Mouse (Mus musculus): Measurements from ENCODE around the gene Atp11b. TPM values are rescaled to one million over a fixed set of nuclear protein-coding genes. Genes with fewer than 3 reads are reported as not detected.

Atp11b gene
- polyA plus RNA-seq, 1 experiment from 2014 or later, result 30.8 TPM

DNA sequence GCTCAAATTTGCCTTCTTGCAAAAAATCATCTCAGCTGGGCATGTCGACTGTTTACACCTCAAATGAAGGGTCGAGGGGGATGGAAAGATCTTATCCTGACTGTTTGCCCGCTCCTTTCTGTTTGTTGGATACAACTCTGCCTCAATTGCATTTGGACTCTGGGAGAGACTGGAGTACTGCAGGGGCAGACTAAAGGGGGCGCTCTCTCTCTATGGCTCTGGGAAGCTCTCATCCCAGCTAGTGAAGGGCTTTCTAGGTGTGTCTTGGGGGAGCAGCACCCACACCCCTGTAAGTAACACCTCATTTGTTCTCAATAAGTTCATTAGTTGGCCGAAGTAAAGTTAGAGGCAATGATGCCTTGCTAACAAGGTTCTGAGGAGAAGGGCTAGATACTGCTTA lies 3.6 kb upstream of the Atp11b start:
- DNase-seq (ENCODE audit: low spot score) (no peak), ATAC-seq (ENCODE audit: low FRiP score, low TSS enrichment) (no peak)
- Histone ChIP-seq H3K9ac (ENCODE audit: low read length) (no peak overlapping the region), H3K4me3 (ENCODE audit: low read depth, low read length) (no peak overlapping the region), H3K9me3 (ENCODE audit: control insufficient read depth, low read length) (no peaks in the 10 kb centered on the region), H3K4me1 (replicated peaks; ENCODE audit: control insufficient read depth, insufficient read depth) (no peaks in the 10 kb centered on the region), H3K27ac (replicated peaks) (no peak overlapping the region), H3K36me3 (ENCODE audit: control insufficient read depth, insufficient read depth, low read length) (no peaks in the 10 kb centered on the region), H3K4me2 (replicated peaks; ENCODE audit: low read depth) (no peak overlapping the region), H3K27me3 (ENCODE audit: control insufficient read depth, insufficient read depth, low read length) (no peaks in the 10 kb centered on the region)
- TF ChIP-seq CTCF (IDR thresholded peaks at IDR 0.05; ENCODE audit: low read depth) (peak; percentile 59), EP300 (optimal IDR thresholded peaks at IDR 0.05) (no peak)
- WGBS, result 48% methylated on average over 5 of the region's 5 CpGs

DNA sequence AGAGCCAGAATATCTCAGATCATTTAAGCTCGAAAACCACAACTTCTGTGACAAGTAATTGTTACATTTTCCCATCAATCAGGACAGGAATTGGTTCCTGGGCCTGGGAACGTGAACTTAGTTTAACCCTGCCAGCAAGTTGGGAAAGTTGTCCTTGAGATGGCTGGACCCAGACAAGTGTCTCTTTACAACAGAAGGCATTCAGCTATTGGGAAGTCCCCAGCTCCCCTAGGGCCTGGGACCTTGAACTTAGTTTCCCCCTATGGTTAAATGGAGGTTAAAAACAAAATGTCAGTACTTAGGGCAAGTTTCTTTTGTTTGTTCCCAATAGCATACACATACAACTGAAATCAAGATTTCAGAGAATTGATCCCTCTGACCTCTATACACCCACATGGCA lies 2.2 kb upstream of the Atp11b start:
- Histone ChIP-seq H3K4me1 (replicated peaks; ENCODE audit: control insufficient read depth, insufficient read depth) (no peaks in the 10 kb centered on the region), H3K9ac (ENCODE audit: low read length) (no peak overlapping the region), H3K36me3 (ENCODE audit: control insufficient read depth, insufficient read depth, low read length) (no peaks in the 10 kb centered on the region), H3K4me2 (replicated peaks; ENCODE audit: low read depth) (no peak overlapping the region), H3K9me3 (ENCODE audit: control insufficient read depth, low read length) (no peaks in the 10 kb centered on the region), H3K4me3 (ENCODE audit: low read depth, low read length) (no peak overlapping the region), H3K27ac (replicated peaks) (no peak overlapping the region), H3K27me3 (ENCODE audit: control insufficient read depth, insufficient read depth, low read length) (no peaks in the 10 kb centered on the region)
- DNase-seq (ENCODE audit: low spot score) (no peak), ATAC-seq (ENCODE audit: low FRiP score, low TSS enrichment) (no peak)
- 32% methylated on average over 2 of the region's 2 CpGs for whole genome bisulfite sequencing
- TF ChIP-seq CTCF (IDR thresholded peaks at IDR 0.05; ENCODE audit: low read depth), result no peak

DNA sequence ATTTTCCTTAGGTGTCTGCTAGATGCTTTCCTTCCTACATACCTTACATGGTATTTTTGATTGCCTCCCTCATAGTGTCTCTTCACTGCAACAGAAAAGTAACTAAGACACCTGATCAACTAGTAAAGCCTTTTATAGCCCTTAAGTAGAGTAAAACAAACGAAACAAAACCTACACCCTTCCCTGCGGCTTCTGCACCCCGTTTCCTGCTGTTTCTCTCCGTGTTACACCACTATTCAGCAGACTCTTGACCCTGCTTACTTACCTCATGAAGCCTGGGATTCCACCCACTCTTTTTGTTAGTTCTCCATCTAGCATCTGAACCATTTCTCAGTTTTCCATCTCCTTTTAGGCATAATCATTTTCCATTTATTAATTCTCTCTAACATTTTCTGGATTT lies 8.8 kb downstream of the Atp11b start:
- no peak for ATAC-seq (ENCODE audit: low FRiP score, low TSS enrichment)
- whole genome bisulfite sequencing, result 48% methylated on average over 4 of the region's 4 CpGs

DNA sequence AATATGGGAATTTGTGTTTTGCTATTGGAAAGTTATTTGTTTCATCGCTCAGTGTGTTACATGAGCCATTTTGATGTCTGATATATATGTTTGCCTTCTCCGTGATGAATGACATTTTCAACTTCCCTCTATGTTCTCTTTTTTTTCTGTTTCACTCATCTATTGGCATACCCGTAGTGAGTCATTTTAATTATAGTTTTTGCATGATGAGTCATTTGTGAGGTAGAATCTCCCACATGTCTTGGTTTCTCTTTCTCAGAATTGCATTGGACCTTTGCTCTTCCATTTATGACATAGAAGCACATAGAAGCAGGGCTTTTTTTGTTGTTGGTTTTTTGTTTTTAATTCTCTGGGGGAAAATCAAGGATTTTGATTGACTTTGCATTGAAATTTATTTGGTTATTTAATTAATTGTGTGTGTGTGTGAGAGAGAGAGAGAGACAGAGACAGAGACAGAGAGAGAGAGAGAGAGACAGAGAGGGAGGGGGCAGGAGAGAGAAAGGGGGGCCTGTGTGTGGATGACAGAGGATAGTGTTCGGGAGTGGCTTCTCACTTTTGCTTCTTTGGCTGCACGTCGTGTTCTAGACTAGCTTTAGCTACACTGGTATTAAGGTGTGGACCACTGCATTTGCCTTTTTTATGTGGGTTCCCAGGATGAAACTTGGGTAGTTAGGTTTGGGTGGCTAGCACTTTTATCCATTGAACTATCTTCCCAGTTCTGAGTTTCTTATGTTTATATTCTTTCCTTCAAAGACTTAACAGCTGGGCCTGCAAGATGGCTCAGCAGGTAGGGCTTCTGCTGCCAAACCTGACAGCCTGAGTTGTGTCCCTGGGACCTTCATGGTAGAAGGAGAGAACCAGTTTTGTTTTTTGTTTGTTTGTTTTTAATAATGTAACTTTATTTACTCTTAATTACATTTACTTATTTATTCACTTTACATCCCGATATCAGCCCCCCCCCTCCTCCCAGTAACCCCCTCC lies 11.0 kb downstream of the Atp11b start:
- Histone ChIP-seq H3K36me3 (ENCODE audit: control insufficient read depth, insufficient read depth, low read length) (no peaks in the 10 kb centered on the region), H3K4me2 (replicated peaks; ENCODE audit: low read depth) (no peak overlapping the region), H3K4me3 (ENCODE audit: low read depth, low read length) (no peak overlapping the region), H3K9me3 (ENCODE audit: control insufficient read depth, low read length) (no peaks in the 10 kb centered on the region), H3K27ac (replicated peaks) (no peak overlapping the region), H3K9ac (ENCODE audit: low read length) (no peak overlapping the region), H3K27me3 (ENCODE audit: control insufficient read depth, insufficient read depth, low read length) (no peaks in the 10 kb centered on the region), H3K4me1 (replicated peaks; ENCODE audit: control insufficient read depth, insufficient read depth) (no peaks in the 10 kb centered on the region)
- TF ChIP-seq CTCF (IDR thresholded peaks at IDR 0.05; ENCODE audit: low read depth) (no peak), EP300 (optimal IDR thresholded peaks at IDR 0.05) (no peak)
- 50% methylated on average over 7 of the region's 7 CpGs for WGBS
- DNase-seq (ENCODE audit: low spot score) (no peak), ATAC-seq (ENCODE audit: low FRiP score, low TSS enrichment) (no peak)

More for the DNA sequence above, 8.8 kb downstream of the Atp11b start:
- Histone ChIP-seq H3K27me3 (ENCODE audit: control insufficient read depth, insufficient read depth, low read length) (no peaks in the 10 kb centered on the region), H3K4me1 (replicated peaks; ENCODE audit: control insufficient read depth, insufficient read depth) (no peaks in the 10 kb centered on the region), H3K4me3 (ENCODE audit: low read depth, low read length) (no peak overlapping the region), H3K9ac (ENCODE audit: low read length) (no peak overlapping the region), H3K4me2 (replicated peaks; ENCODE audit: low read depth) (no peak overlapping the region), H3K27ac (replicated peaks) (no peak overlapping the region), H3K36me3 (ENCODE audit: control insufficient read depth, insufficient read depth, low read length) (no peaks in the 10 kb centered on the region), H3K9me3 (ENCODE audit: control insufficient read depth, low read length) (no peaks in the 10 kb centered on the region)
- no peak for DNase-seq (ENCODE audit: low spot score)
- TF ChIP-seq CTCF (IDR thresholded peaks at IDR 0.05; ENCODE audit: low read depth), result no peak
- no peak for TF ChIP-seq EP300 (optimal IDR thresholded peaks at IDR 0.05)

DNA sequence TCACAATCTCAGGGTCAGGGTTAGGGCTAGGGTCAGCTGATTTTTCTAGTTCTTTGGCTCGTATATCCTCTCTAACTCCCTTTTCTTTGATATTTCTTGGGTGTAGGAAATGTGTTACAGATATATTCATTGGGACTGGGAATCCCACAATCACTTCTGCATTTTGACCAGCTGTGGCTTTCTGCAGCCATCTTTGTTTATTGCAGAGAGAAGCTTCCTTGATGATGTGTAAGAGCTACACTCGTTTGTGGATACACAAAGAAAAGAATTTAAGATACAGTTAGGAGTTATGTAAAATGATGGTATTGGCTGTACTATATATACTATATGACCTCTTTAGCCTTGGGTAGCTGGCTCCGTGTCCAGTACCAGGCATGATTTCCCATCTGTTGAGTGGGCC lies 25.8 kb downstream of the Atp11b start:
- Histone ChIP-seq H3K27me3 (ENCODE audit: control insufficient read depth, insufficient read depth, low read length) (no peaks in the 10 kb centered on the region), H3K4me3 (ENCODE audit: low read depth, low read length) (no peak overlapping the region), H3K9ac (ENCODE audit: low read length) (no peak overlapping the region), H3K4me2 (replicated peaks; ENCODE audit: low read depth) (no peak overlapping the region), H3K36me3 (ENCODE audit: control insufficient read depth, insufficient read depth, low read length) (no peaks in the 10 kb centered on the region), H3K4me1 (replicated peaks; ENCODE audit: control insufficient read depth, insufficient read depth) (no peaks in the 10 kb centered on the region), H3K27ac (replicated peaks) (no peak overlapping the region), H3K9me3 (ENCODE audit: control insufficient read depth, low read length) (no peaks in the 10 kb centered on the region)
- ATAC-seq (ENCODE audit: low FRiP score, low TSS enrichment) (no peak), DNase-seq (ENCODE audit: low spot score) (no peak)
- TF ChIP-seq CTCF (IDR thresholded peaks at IDR 0.05; ENCODE audit: low read depth), result no peak
- no peak for TF ChIP-seq EP300 (optimal IDR thresholded peaks at IDR 0.05)
- 76% methylated on average over 3 of the region's 3 CpGs for WGBS

DNA sequence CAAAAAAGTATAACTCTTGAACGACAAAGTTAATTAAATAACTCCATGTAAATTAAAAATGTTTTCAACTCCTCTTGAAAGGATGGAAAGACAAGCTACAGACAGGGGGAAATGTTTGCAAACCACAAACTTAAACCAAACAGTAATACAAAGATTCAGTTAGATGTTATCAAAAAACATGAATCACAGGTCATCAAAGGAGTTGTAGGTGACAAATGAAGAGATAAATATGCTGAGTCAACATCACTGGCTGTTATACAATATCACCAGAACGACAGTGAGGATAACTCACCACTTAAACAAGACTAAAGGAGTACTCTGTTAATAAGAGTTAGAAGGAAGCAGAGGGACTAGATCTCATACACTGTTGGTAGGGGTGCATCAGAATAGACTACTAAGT lies 48.1 kb downstream of the Atp11b start:
- no peaks in the 10 kb centered on the region for H3K27me3 ChIP-seq (ENCODE audit: control insufficient read depth, insufficient read depth, low read length)
- no peak overlapping the region for H3K27ac ChIP-seq (replicated peaks)
- DNase-seq (ENCODE audit: low spot score), result no peak
- peaks cover 18% of the 10 kb centered on the region for H3K36me3 ChIP-seq (ENCODE audit: control insufficient read depth, insufficient read depth, low read length)
- no peaks in the 10 kb centered on the region for H3K9me3 ChIP-seq (ENCODE audit: control insufficient read depth, low read length)
- no peak for TF ChIP-seq CTCF (IDR thresholded peaks at IDR 0.05; ENCODE audit: low read depth)
- TF ChIP-seq EP300 (optimal IDR thresholded peaks at IDR 0.05), result no peak
- no peak overlapping the region for H3K4me3 ChIP-seq (ENCODE audit: low read depth, low read length)
- 78% methylated on average over 2 of the region's 2 CpGs for WGBS
- no peak overlapping the region for H3K9ac ChIP-seq (ENCODE audit: low read length)
- H3K4me1 ChIP-seq (replicated peaks; ENCODE audit: control insufficient read depth, insufficient read depth), result no peaks in the 10 kb centered on the region
- H3K4me2 ChIP-seq (replicated peaks; ENCODE audit: low read depth), result no peak overlapping the region
- ATAC-seq (ENCODE audit: low FRiP score, low TSS enrichment), result no peak

Measured in stomach, postnatal 0 days (tissue).